Mouse (Mus musculus) retina, embryonic 14.5 days (tissue): Measurements from ENCODE around the gene Bckdha.
A peak's percentile ranks its signal among the peaks of the same experiment; 100 is the strongest.

Experiments used
- DNase-seq: peaks from one replicate; pipeline ENCODE4 v3.0.0-alpha.2; 2015; ENCODE audit warnings: low spot score

The Bckdha gene

DNA sequence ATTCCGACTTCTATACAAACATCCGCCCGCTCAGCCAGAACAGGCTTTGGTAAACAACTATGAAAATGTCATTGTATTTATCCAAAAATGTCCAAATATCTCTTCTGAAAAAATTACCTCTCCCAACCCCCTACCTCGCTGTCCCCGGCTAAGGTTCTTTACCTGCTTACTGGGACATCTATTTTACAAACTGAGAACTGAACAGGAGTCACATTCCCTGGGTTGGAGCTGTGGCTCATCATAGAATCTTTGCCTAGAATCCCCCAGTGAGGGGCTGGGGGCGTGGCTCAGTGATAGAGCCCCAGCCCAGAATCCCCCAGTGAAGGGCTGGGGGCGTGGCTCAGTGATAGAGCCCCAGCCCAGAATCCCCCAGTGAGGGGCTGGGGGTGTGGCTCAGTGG is 47.3 kb downstream of the Bckdha start:
- no peak for DNase-seq

DNA sequence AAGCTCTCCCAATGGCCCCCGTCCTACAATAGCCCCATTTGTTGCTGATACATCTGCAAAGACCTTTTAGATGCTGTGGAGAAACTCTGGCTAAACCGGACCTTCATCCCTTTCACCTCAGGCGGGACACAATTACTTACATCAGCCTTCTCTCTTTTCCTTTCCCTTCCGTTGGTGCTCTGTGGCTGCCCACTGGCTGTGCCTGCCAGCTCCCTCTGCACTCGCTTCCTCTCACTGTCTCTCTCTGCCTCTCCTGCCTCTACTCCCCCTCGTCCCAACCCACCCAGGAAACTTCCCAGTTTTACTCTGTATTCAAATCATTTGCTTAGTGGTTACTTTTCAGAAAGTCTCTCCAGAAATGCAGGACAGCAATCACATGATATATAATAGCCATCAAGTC is 48.7 kb downstream of the Bckdha start:
- no peak for DNase-seq

DNA sequence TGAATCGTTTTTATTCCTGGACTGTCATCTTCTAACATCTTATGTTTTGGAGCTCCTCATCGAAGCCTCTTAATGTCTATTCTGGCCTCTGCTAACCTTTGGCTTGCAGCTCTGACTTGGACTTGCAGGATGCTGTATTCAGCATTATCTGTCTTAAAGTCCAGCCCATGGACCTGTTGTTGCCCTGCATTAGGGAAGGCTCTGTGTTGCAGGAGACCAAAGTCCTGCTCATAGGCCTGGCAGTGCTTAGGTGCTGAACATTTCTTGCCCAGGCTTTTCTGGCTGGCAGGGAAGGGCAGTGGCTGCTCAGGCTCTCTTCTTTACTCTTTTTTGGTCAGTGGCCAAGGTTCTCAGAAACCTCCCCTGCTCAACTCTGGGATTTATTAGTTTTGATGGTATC is 51.6 kb downstream of the Bckdha start:
- DNase-seq = no peak

DNA sequence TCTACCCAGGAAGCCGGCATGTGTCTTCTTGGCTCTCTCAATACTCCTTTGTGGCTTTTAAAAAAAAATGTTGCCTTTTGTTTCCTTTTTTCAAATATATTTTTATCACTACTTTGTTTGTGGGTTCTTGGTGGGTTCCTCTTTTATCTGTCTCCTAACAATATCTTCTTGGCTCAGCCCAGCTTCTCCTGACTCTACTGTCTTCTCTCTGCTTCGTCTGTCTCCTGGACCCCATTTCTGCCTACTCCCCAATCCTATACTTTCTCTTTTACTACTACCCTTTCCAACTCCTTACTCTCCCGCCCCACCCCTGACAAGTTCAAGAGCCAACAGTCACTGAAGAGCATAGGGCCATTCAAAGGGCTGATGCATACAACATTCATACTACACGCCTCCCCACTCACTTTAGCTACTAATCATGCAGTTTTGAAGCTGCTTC is 52.1 kb downstream of the Bckdha start:
- DNase-seq = no peak

DNA sequence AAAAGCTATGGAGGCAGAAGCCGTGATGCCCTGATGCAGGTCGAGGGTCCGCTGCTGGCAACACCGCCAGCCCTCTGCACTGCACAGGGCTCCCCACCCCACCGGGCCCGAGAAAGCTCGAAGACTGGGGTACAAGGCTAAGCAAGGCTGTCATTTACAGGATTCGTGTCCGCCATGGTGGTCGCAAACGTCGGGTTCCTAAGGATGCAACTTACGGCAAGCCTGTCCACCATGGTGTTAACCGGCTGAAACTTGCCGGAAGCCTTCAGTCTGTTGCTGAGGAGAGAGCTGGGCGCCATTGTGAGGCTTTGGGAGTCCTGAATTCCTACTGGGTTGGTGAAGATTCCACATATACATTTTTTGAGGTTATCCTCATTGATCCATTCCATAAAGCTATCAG is 57.4 kb downstream of the Bckdha start:
- no peak for DNase-seq

DNA sequence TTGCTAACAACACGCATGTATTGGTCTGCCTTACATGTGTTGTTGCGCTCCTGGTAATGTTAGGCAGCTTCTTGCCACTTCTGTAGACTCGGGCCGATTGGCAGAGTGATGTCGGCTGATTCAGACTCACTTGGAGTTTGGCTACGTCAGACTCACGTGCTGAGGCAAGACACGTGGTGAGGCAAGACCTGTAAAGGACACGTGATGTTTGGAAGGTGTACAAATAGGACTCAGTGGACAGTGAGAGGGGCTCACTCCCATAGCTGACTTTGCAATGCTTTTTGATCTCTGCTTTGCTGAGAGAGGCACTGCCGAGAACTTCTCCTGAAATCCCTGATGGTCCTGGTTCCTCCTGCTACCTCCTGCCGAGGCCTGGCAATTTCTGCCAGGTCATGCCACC is 58.1 kb downstream of the Bckdha start:
- no peak for DNase-seq

DNA sequence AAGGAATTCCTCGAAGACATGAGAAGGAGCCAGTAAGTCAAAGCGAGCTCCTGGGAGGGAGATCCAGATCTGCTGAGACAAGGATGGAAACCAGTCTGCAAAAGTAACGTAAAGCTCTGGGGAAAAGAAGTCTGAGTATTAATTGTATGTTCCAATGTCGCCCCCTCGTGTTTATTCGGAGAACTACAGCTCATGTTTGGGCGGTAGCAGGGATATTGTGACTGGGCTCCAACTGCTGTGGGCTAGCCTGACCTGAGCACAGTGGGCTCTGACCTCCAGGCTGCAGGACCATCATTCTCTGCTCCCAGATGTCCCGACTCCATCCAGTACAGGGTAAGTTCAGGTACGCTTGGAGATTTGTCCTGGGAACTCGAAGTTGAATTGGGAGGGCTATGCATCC is 59.1 kb downstream of the Bckdha start:
- DNase-seq = peak; percentile 93

DNA sequence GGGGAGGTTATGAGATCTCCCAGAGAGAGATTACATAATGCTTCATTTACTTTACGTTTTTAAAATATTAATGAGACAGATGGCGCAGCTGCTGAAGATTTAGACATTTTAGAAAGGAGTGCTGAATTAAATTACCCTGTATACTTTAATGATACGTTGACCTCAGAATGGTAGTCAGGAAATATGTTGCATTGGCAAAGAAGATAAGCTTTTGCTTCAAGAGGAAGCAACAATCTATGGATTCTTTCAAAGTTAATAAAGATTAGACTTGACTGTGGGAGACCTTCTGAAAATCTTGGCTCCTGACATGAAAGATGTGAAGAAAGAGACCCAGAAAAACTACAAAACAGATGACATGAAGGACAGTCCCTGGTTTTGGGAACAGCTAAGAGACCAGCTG is 64.9 kb downstream of the Bckdha start:
- peak; percentile 12 for DNase-seq

DNA sequence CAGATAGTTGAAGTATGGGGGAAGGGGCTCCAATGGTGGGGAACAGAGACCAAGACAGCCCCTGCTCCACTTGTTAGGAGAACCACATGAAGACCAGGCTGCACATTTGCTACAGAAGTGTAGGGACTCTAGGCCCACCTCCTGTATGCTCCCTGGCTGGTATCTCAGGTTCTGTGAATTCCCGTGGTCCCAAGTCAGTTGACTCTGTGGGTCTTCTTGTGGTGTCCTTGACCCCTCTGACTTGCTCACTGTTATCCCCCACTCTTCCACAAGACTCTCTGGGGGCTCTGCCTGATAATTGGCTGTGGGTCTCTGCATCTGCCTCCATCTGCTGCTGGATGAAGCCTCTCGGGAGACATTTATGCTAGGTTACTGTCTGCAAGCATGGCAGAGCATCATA is 67.6 kb downstream of the Bckdha start:
- DNase-seq = no peak

DNA sequence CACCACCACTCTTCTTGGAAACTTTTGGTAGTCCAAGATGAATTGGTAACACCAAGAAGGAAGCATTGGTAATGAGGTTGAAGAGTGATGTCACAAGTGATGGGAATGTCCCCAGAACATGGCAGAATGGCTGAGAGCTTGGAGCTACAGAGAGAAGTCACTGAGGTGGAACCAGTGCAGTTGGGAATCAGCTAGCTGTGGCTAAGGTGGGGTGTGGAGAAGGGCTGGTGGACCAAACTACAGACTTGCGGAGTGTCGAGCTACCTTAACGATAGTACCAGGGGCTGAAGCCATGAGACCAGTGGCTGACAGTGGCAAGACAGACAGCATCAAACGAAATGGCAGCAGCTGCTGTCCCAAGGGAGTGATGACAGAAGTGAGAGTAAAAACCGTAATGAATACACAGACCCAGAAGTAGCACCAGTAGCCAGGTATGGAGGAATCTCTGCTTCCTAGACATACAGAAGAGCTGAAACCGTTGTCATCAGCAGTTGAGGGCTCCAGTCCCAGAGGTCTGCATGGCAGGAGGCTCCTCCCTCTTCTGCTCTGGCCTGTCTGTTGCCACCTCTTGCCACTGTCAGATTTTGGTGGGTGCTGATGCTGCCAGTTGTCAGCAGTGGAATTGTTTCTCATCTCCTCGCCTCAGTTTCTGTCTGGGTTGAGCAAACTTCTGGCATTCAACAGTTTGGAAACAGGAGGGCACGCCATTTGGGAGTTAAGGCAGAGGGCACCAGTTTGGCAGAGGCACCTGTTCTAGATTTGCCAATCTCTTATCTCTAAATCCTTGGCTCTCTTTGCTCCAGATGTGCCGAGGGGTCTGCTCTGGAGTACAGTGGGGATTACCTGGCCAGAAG is 73.2 kb downstream of the Bckdha start:
- no peak for DNase-seq

DNA sequence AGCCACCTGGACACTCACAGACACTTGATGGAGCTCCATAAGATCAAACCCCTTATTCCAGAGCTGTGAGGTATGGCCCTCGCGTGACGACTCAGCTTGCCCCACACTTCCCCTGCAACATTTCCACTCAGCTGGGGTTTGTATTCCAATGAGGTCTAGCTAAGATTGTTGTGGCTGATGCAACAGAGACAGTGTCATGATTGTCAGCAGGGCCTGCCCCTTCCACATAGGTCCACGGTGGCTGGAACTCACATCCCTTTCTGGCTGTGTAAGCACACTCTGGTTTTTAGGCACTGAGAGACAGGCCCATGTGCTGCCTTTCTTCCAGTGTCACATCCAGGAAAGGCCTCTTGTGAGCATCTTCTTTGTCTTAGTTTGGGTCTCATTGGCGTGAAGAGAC is 74.1 kb downstream of the Bckdha start:
- DNase-seq = no peak

DNA sequence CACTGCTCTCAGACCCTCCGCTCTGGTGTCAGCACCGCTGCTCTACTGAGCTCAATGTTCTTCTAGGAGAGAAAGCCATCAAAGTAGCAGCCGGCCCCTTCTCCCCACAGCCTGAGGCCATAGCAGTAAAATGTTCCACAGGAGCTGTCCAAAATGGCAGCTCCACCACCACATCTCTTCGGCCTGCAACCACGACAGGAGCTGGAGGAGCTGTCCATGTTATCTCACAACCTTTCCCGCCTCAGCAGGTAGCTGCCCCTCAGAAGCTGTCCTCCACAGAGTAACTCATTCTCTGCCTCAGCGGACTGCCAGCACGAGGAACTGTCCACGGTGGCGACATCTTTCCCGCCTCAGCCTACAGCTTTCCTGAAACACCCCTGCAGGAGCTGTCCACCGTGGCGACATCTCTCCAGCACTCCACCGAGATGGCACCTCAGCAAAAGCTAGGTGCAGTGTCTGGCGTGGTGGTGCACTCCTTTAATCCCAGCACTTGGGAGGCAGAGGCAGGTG is 76.4 kb downstream of the Bckdha start:
- DNase-seq = no peak
